Mouse (Mus musculus): Measurements from ENCODE around the gene Rrp1b. TPM values are rescaled to one million over a fixed set of nuclear protein-coding genes. Genes with fewer than 3 reads are reported as not detected.
"Not testable (repeated sequence)": the region's sequence is repeated elsewhere in the genome, so short reads cannot be mapped to it uniquely, and the experiment has no call there.

Rrp1b gene
- polyA plus RNA-seq, 1 experiment from 2014 or later = 42.5 TPM

DNA sequence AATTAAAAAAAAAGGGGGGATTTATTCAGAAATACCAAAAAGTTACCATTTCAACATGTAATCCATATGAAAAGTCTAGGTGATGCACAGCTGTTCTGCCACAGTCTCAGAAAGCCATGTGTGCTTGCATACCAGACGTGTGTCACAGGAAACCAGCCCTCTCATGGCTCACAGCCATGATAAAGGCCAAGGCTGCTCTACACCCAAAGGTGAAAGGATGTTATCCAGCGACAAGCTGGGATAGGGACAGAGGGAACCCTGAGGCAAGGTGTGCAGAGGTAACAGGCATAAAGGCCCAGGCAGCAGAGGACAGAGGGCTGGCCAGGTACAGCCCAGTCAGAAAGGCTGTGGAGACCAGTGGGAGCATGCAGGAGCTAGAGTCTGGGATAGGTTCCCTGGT lies 27.8 kb downstream of the Rrp1b start:
- Histone ChIP-seq H3K4me1 (ENCODE audit: control insufficient read depth, insufficient read depth, low read length) (no peaks in the 10 kb centered on the region), H3K36me3 (ENCODE audit: control insufficient read depth, insufficient read depth, low read length) (peaks cover 27% of the 10 kb centered on the region; the same call in 1 of the 2 replicates), H3K9me3 (replicated peaks; ENCODE audit: control insufficient read depth, low read length, poor library complexity, severe bottlenecking) (no peaks in the 10 kb centered on the region), H3K27ac (ENCODE audit: low read length) (no peak overlapping the region), H3K4me3 (ENCODE audit: low read depth, low read length) (no peak overlapping the region), H3K27me3 (ENCODE audit: control insufficient read depth, insufficient read depth, low read depth, low read length) (no peaks in the 10 kb centered on the region), H3K4me2 (ENCODE audit: low read length) (no peak overlapping the region), H3K9ac (ENCODE audit: low read depth, low read length) (no peak overlapping the region)
- WGBS = 85% methylated on average over 2 of the region's 2 CpGs
- no peak for ATAC-seq

DNA sequence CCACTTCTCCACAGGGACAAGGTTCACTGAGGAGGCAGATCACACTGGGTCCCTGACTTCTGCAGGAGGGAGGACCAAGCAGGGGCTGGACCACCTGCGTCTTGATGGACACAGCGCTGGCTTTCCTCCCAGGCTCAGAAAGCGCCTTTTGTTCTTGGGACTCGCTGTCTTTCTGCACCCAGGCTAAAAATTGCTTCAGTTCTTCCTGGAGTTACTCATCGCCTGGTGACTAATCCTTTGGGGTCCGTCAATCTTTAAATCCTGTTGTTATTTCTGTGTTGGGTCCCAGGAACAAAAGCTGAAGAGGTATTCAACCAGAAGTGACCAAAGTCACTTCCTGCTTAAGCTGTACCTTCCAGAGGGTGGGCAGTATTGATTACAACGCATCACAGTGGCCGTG lies 28.9 kb downstream of the Rrp1b start:
- not testable (repeated sequence) for H3K27me3 ChIP-seq (ENCODE audit: control insufficient read depth, insufficient read depth, low read depth, low read length); H3K4me1 ChIP-seq (ENCODE audit: control insufficient read depth, insufficient read depth, low read length); H3K4me3 ChIP-seq (ENCODE audit: low read depth, low read length); H3K9ac ChIP-seq (ENCODE audit: low read depth, low read length); ATAC-seq; H3K9me3 ChIP-seq (replicated peaks; ENCODE audit: control insufficient read depth, low read length, poor library complexity, severe bottlenecking); H3K4me2 ChIP-seq (ENCODE audit: low read length); H3K27ac ChIP-seq (ENCODE audit: low read length)
- 38% methylated on average over 8 of the region's 8 CpGs for WGBS
- peaks cover 21% of the 10 kb centered on the region; the same call in 1 of the 2 replicates for H3K36me3 ChIP-seq (ENCODE audit: control insufficient read depth, insufficient read depth, low read length)

DNA sequence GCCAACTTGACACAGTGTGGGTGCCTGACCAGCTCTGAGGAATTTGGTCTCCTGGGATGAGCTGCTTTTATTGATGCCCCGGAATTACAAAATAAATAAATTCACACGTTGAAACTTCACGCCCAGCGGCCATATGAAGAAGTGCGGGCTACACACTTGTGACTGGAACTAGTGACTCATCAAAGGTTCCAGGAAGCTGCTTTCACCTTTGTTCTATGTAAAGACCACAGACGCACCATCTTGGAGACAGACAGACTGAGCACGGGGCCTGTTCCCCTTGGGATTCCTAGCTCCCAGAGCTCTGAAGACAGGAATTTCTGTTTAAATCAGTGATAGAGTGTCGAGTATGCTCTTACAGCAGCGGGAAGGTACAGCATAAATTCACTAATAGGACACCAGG lies 31.6 kb downstream of the Rrp1b start:
- no peaks in the 10 kb centered on the region for H3K36me3 ChIP-seq (ENCODE audit: control insufficient read depth, insufficient read depth, low read length)
- H3K9ac ChIP-seq (ENCODE audit: low read depth, low read length) = no peak overlapping the region
- whole genome bisulfite sequencing = 81% methylated on average over 9 of the region's 9 CpGs
- no peaks in the 10 kb centered on the region for H3K27me3 ChIP-seq (ENCODE audit: control insufficient read depth, insufficient read depth, low read depth, low read length)
- no peak for ATAC-seq
- 0 out of 2 replicates have a peak, but pooled peaks cover 2% of the 10 kb centered on the region for H3K9me3 ChIP-seq (replicated peaks; ENCODE audit: control insufficient read depth, low read length, poor library complexity, severe bottlenecking)
- no peak overlapping the region for H3K27ac ChIP-seq (ENCODE audit: low read length)
- no peak overlapping the region for H3K4me3 ChIP-seq (ENCODE audit: low read depth, low read length)
- H3K4me1 ChIP-seq (ENCODE audit: control insufficient read depth, insufficient read depth, low read length) = no peaks in the 10 kb centered on the region
- H3K4me2 ChIP-seq (ENCODE audit: low read length) = no peak overlapping the region

DNA sequence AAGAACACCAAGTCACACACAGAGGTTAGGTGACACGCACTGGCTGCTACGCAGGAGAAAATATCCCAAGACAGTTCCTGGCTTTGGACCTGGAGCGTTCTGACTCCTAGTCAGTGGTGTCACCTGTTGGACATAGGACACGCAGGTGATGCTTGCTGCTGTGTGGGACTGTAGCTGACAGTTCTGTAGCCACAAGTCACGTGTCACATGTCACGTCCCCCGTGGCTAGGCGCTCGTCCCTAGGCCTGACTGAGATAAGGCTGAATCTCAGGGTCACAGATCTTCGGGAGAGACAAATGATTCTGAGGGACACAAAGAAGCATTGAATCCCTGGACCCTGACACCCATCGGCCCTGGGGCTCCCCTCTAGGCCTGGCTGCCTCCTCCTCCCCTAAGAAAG lies 32.5 kb downstream of the Rrp1b start:
- H3K4me1 ChIP-seq (ENCODE audit: control insufficient read depth, insufficient read depth, low read length) = no peaks in the 10 kb centered on the region
- WGBS = 88% methylated on average over 11 of the region's 11 CpGs
- H3K27ac ChIP-seq (ENCODE audit: low read length) = no peak overlapping the region
- no peak for ATAC-seq
- H3K27me3 ChIP-seq (ENCODE audit: control insufficient read depth, insufficient read depth, low read depth, low read length) = no peaks in the 10 kb centered on the region
- H3K9me3 ChIP-seq (replicated peaks; ENCODE audit: control insufficient read depth, low read length, poor library complexity, severe bottlenecking) = 0 out of 2 replicates have a peak, but pooled peaks cover 2% of the 10 kb centered on the region
- H3K36me3 ChIP-seq (ENCODE audit: control insufficient read depth, insufficient read depth, low read length) = no peaks in the 10 kb centered on the region
- H3K9ac ChIP-seq (ENCODE audit: low read depth, low read length) = no peak overlapping the region
- no peak overlapping the region for H3K4me2 ChIP-seq (ENCODE audit: low read length)
- H3K4me3 ChIP-seq (ENCODE audit: low read depth, low read length) = no peak overlapping the region

GRCm38 (mm10) chr17:32068810-32069209 lies 32.9 kb downstream of the Rrp1b start:
- WGBS = 93% methylated on average over 2 of the region's 2 CpGs
- Histone ChIP-seq H3K36me3 (ENCODE audit: control insufficient read depth, insufficient read depth, low read length) (no peaks in the 10 kb centered on the region), H3K27me3 (ENCODE audit: control insufficient read depth, insufficient read depth, low read depth, low read length) (no peaks in the 10 kb centered on the region), H3K4me1 (ENCODE audit: control insufficient read depth, insufficient read depth, low read length) (no peaks in the 10 kb centered on the region), H3K9me3 (replicated peaks; ENCODE audit: control insufficient read depth, low read length, poor library complexity, severe bottlenecking) (0 out of 2 replicates have a peak, but pooled peaks cover 2% of the 10 kb centered on the region), H3K4me2 (ENCODE audit: low read length) (no peak overlapping the region), H3K9ac (ENCODE audit: low read depth, low read length) (no peak overlapping the region), H3K27ac (ENCODE audit: low read length) (no peak overlapping the region), H3K4me3 (ENCODE audit: low read depth, low read length) (no peak overlapping the region)
- ATAC-seq = no peak

- ATAC-seq = 0 out of 2 replicates have a peak, but pooled peaks have one; percentile 14
- Histone ChIP-seq H3K27ac (ENCODE audit: low read length) (no peak overlapping the region), H3K27me3 (ENCODE audit: control insufficient read depth, insufficient read depth, low read depth, low read length) (no peaks in the 10 kb centered on the region), H3K4me3 (ENCODE audit: low read depth, low read length) (no peak overlapping the region), H3K4me1 (ENCODE audit: control insufficient read depth, insufficient read depth, low read length) (no peaks in the 10 kb centered on the region), H3K4me2 (ENCODE audit: low read length) (no peak overlapping the region), H3K9ac (ENCODE audit: low read depth, low read length) (no peak overlapping the region), H3K36me3 (ENCODE audit: control insufficient read depth, insufficient read depth, low read length) (no peaks in the 10 kb centered on the region), H3K9me3 (replicated peaks; ENCODE audit: control insufficient read depth, low read length, poor library complexity, severe bottlenecking) (0 out of 2 replicates have a peak, but pooled peaks cover 2% of the 10 kb centered on the region)
- WGBS = 0% methylated on average over 2 of the region's 2 CpGs
Measured at GRCm38 (mm10) chr17:32073359-32073758, 37.5 kb downstream of the Rrp1b start.

DNA sequence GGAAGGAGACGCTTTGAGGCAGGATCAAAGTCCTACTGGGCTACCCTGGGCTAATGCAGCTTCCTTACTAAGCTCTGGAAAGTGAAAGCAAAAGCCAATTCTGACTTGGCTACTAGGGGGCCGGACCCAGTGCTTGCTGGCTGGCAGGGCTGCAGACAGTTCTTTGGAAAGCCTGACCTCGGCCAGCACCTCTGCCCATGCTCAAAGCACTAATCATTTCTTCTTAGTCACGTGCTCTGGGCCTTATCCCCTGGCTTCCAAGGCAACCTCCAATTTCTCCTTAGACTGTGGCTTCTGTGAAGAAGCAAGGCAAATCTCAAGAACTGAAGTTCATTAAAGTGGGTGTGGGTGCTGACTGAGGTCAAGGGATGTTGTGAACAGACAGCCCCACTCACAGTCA lies 38.8 kb downstream of the Rrp1b start:
- WGBS = 61% methylated on average over 4 of the region's 4 CpGs
- Histone ChIP-seq H3K9me3 (replicated peaks; ENCODE audit: control insufficient read depth, low read length, poor library complexity, severe bottlenecking) (0 out of 2 replicates have a peak, but pooled peaks cover 2% of the 10 kb centered on the region), H3K9ac (ENCODE audit: low read depth, low read length) (no peak overlapping the region), H3K4me2 (ENCODE audit: low read length) (no peak overlapping the region), H3K27ac (ENCODE audit: low read length) (no peak overlapping the region), H3K27me3 (ENCODE audit: control insufficient read depth, insufficient read depth, low read depth, low read length) (no peaks in the 10 kb centered on the region), H3K36me3 (ENCODE audit: control insufficient read depth, insufficient read depth, low read length) (no peaks in the 10 kb centered on the region), H3K4me3 (ENCODE audit: low read depth, low read length) (no peak overlapping the region), H3K4me1 (ENCODE audit: control insufficient read depth, insufficient read depth, low read length) (no peaks in the 10 kb centered on the region)
- ATAC-seq = no peak

DNA sequence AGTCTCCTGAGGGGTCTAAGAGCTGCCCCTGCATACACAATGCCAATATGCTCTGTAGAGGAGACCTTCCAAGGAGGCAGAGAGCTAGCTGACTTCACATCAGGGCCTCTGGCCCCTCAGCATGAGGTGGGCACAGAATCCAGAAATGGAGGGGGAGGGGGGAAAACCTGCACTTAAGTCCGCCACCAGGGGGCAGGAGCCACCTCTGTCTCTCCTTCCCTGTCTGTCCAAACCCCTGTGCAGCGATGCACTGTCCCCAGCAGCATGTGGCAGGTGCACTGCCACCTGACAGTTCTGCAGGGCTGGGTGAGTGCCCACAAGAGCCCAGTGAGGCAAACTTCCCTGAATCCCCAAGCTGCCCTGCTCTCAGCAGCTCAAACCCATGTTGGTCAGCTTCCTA lies 39.3 kb downstream of the Rrp1b start:
- no peaks in the 10 kb centered on the region for H3K27me3 ChIP-seq (ENCODE audit: control insufficient read depth, insufficient read depth, low read depth, low read length)
- no peak overlapping the region for H3K4me2 ChIP-seq (ENCODE audit: low read length)
- no peak overlapping the region for H3K4me3 ChIP-seq (ENCODE audit: low read depth, low read length)
- WGBS = 7% methylated on average over 2 of the region's 2 CpGs
- no peak overlapping the region for H3K27ac ChIP-seq (ENCODE audit: low read length)
- H3K9ac ChIP-seq (ENCODE audit: low read depth, low read length) = no peak overlapping the region
- no peaks in the 10 kb centered on the region for H3K36me3 ChIP-seq (ENCODE audit: control insufficient read depth, insufficient read depth, low read length)
- ATAC-seq = no peak
- H3K9me3 ChIP-seq (replicated peaks; ENCODE audit: control insufficient read depth, low read length, poor library complexity, severe bottlenecking) = no peaks in the 10 kb centered on the region
- no peaks in the 10 kb centered on the region for H3K4me1 ChIP-seq (ENCODE audit: control insufficient read depth, insufficient read depth, low read length)

GRCm38 (mm10) chr17:32083351-32083750 lies 47.5 kb downstream of the Rrp1b start:
- no peak overlapping the region for H3K4me2 ChIP-seq (ENCODE audit: low read length)
- H3K27ac ChIP-seq (ENCODE audit: low read length) = no peak overlapping the region
- no peak for ATAC-seq
- no peak overlapping the region for H3K9ac ChIP-seq (ENCODE audit: low read depth, low read length)
- no peaks in the 10 kb centered on the region for H3K4me1 ChIP-seq (ENCODE audit: control insufficient read depth, insufficient read depth, low read length)
- WGBS = 97% methylated on average over 2 of the region's 2 CpGs
- no peaks in the 10 kb centered on the region for H3K9me3 ChIP-seq (replicated peaks; ENCODE audit: control insufficient read depth, low read length, poor library complexity, severe bottlenecking)
- H3K27me3 ChIP-seq (ENCODE audit: control insufficient read depth, insufficient read depth, low read depth, low read length) = no peaks in the 10 kb centered on the region
- no peaks in the 10 kb centered on the region for H3K36me3 ChIP-seq (ENCODE audit: control insufficient read depth, insufficient read depth, low read length)
- no peak overlapping the region for H3K4me3 ChIP-seq (ENCODE audit: low read depth, low read length)

All from midbrain, embryonic 16.5 days (tissue).